Mouse (Mus musculus): ENCODE results near the gene Hnf1b.

Hnf1b gene

GRCm38 (mm10) chr11:83893325-83893724 is 43.5 kb downstream of the Hnf1b start:
- in situ Hi-C loops (cut with MseI, MboI): no loop called here

DNA sequence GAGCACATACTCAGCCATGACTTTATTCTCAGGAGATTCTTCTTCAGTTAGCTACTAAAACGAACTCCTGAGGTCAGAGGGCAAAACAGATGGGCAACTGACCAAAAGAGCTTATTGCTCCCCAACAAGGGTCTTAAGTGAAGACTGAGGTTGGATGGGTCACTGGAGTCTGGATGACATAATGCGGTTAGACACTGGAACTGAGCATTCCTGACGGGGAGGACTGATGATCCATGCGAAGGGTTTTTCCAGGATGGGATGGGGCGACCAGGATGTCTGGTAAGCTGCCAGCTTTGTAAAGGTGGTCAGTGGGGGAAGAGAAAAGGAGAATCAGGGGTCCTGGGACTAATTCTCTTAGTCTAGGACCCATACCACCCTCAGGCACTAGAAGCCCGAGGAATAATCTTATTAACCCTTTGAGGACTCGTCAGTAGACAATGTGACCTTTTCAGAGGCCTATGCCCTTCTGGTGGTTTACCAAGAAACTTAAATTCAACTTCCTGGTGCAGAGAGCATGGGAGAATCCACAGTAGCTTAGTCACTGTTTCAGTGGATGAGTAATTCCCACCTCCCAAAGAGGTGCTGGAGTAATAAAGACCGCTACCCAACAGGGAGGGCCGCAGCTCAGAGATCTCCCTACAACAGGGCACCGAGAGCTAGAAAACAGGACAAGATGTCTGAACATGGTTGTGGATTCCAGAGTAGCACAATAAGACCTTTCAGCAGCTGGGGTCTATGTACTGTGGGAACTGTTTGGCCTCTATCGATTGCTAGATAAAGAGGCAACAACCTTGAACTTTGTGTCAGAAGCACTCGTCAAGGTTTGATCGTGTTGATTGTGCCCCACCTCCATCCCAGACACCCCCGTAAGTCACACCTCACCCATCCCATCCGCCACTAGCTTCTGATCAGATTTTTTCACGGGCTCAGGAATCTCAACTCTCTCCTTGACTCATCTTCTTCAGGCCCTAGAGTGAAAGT is 46.9 kb downstream of the Hnf1b start:
- in situ Hi-C loops (cut with MseI, MboI): no loop called here

DNA sequence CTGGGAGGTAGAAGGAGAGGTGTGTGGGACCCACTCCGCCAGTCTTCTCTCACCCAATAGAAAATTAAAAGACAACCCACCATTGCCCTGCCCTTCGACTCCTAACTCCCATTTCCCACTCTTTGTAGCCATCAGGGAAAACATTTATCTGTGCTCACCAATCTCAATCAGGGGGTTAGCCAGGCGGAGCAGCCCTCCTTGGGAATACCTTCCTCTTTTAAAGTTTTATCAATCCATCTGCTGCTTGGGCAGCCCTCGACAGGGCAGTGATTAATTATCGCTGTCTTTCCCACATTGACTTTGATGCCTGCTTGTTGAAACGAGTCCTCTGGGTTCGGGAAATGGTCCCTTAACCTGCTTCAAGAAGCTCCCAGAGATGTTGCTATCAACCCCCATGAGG is 47.7 kb downstream of the Hnf1b start:
- in situ Hi-C loops (cut with MseI, MboI): no loop called here

DNA sequence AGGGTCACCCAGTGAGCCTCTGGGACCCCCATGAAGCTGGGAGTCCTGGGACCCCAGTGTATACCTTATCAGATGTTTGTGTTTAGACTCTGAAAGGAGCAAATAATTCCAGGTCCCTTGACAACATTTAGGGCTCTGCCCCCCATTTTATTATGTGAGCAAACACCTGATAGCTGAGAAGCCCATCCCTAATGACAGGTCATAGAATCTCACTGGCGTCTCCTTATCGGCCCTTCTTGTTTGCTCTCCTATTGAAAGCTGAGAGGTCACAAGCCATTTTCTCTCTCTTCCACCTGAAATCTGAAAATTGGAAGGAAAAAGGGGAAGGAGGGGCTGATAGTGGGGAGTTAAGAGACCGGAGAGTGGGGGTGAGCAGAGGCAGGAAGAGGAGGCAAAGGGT is 52.9 kb downstream of the Hnf1b start:
- in situ Hi-C loops (cut with MseI, MboI): no loop called here

- in situ Hi-C loops (cut with MseI, MboI): no loop called here
Measured at GRCm38 (mm10) chr11:83905756-83906155, 55.9 kb downstream of the Hnf1b start.

- in situ Hi-C loops (cut with MseI, MboI): no loop called here
Measured at GRCm38 (mm10) chr11:83908376-83908775, 58.5 kb downstream of the Hnf1b start.

- in situ Hi-C loops (cut with MseI, MboI): no loop called here
Measured at GRCm38 (mm10) chr11:83913824-83914311, 64.0 kb downstream of the Hnf1b start.

GRCm38 (mm10) chr11:83914501-83914900 is 64.6 kb downstream of the Hnf1b start:
- in situ Hi-C loops (cut with MseI, MboI): no loop called here

DNA sequence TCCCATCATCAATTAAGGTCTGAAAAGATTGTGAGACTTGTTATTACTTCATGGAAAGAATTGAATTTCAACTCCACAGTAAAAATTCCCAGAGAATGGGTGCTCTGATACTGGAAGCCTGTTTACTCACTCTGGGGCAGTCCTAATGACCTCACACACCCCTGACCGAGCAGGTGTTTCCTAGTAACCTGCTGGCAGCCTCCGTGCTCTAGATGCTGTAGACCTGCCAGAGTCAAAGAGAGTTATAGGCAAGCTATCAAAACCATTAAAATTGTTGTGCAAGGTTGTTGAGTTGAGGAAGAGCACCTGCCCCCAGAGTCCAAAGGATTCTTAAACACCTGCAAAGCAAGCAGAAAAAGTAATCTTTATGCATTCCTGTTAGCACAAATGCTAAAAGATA is 72.7 kb downstream of the Hnf1b start:
- in situ Hi-C loops (cut with MseI, MboI): no loop called here

DNA sequence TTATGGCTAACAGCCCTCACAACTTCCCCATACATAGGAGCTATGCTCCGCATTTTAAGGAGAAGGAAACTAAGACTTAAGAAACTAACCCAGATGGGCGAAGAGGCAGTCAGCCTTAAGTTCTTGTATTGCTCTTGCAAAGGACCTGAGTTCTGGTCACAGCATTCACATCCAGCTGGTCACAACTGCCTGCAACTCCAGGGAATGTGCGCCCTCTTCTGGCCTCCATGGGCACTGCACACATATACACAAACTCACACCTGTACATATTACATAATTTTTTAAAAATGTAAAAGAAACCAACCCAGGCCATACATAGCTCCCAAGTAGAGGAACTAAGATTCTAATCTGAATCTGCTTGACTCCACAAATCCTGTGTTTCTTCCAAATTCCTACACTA is 77.2 kb downstream of the Hnf1b start:
- in situ Hi-C loops (cut with MseI, MboI): loop anchor here in 1 of 2 experiments (5.0 kb wide), 1 partner anchor 95 kb away; no protein-coding TSS in a partner anchor

DNA sequence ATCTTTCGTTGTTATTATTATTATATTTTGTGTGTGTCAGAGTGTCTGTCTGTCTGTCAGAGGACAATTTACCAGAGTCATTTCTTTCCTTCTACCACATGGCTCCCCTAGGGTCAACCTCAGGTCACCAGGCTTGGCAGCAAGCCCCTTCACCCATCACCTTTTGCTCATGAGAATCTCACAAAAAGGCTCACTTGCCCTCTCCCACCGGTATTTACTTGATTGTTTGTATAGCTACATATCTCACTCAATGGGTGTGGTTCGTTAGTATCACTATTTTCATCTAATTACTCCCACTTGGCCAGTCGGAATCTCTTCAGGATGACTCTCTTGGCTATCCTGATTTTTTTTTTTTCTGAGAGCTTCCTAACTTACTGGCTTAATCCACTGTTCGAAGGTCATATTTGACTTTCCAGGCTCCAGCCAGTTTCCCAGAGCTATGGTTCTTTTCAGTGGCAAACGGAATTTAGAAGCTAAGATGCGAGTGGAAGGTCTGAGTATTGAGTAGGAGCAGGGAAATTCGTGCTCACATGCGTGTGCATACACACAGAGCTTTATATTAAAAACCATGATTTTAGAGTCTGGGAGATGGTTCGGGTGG is 82.7 kb downstream of the Hnf1b start:
- in situ Hi-C loops (cut with MseI, MboI): loop anchor here (5.0 to 10.0 kb wide), 2 partner anchors 115 to 118 kb away; no protein-coding TSS in a partner anchor

DNA sequence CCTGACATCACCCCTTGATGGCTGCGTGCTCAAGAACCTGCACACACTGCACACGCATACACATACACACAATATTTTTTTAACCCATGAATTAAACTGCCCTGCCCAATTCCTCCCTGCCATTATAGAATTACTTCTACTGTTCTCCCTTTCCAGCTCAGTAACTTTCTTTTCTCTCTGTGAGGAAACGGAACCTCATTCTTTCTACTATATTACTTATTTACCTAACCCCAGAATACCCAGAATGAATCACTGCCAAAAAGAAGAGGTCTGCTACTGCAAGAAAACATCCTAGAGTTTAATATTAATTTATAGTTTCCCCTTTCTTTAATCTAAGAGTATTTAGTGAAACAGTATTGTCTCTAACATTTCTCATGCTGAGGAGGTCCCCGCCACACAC is 83.5 kb downstream of the Hnf1b start:
- in situ Hi-C loops (cut with MseI, MboI): loop anchor here (5.0 to 10.0 kb wide), 2 partner anchors 116 to 119 kb away; no protein-coding TSS in a partner anchor

GRCm38 (mm10) chr11:83935986-83936665 is 86.3 kb downstream of the Hnf1b start:
- in situ Hi-C loops (cut with MseI, MboI): loop anchor here in 1 of 2 experiments (10.0 kb wide), 1 partner anchor 121 kb away; no protein-coding TSS in a partner anchor

DNA sequence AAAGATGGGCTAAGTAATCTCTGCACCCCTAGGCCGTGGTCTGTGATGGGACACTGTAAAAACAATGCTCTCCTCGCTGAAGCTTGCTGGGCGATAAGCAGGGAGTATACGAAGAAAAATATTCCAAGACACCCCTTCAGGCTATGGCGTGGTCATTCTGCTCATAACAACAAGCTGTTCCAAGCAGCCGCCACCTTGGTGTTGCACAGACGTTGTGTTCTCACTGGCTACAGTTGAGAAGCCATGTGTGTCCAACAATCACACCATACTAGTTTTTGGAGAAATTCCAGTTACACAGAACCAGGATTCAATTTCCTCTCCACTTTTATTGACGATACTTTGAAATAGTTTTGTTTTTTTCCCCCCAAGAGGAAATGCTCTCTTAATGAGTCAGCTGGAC is 88.7 kb downstream of the Hnf1b start:
- in situ Hi-C loops (cut with MseI, MboI): loop anchor here in 1 of 2 experiments (10.0 kb wide), 1 partner anchor 124 kb away; no protein-coding TSS in a partner anchor

DNA sequence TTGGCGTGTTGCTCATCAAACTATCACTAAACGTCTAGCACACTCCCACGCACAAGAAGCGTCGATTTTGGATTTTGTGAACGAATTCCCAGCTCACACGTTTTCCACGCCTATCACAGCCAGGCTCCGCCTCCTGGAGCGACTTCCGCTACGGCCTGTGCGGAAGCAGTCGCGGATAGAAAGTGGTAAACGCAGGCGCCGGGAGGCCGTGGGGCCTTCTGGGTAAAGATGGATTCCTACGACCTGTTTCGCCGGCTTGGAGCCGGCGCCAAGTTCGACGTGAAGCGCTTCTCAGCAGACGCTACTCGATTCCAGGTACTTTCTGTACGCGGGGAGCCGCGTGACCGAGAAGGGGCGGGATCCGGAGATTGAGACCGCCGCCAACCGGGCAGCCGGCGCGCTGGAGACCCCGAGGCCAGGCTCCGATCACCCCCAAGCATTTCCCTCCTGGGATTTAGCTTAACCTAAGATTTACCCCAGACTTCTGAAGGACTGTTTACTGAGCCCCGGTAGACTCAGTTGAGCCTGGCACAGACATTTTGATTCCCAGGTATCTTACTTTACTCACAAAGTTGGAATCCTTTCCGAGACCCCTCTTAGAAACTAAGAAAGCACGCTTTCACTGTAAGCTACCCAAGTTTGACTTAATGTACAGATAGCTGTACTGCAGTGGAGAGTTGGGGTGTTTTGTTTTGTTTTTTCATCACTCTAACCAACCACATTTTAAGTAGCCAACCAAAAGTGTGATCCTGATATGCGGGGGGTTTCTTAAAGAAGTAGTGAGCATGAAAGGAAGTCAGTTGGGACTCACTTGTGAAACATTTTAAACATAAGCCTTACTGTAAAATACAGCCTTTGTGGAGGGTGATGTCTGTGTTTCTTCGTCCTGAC is 92.3 kb downstream of the Hnf1b start, which contains the start of gene Ddx52:
Gene Ddx52 (plus strand): TSS at position 113 of the 891 bp plus-strand sequence.
- in situ Hi-C loops (cut with MseI, MboI): no loop called here
